Mouse (Mus musculus): ENCODE measurements around the gene Akap2. TPM values are rescaled to one million over a fixed set of nuclear protein-coding genes. Genes with fewer than 3 reads are reported as not detected.

Gene Akap2
- polyA plus RNA-seq, 1 experiment: 19.3 TPM

DNA sequence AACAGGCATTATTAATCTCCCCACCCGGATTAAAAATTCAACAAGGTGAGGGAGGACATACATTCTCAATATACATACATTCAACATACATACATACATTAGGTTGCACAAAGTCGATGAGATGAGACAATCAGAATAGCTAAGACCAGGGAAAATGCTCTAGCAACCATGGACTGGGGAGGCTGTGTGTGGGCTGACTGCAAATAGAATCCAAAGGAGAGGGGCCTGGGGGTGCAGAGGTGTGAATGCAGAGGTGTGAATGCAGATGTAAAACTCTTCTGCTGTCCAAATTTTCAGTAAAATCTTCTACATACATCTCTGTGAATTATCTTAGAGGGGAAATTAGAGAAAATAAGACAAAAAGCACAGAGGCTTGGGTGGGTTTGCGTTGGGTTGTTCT lies 29.9 kb upstream of the Akap2 start:
- H3K4me3 ChIP-seq: no peak overlapping the region

DNA sequence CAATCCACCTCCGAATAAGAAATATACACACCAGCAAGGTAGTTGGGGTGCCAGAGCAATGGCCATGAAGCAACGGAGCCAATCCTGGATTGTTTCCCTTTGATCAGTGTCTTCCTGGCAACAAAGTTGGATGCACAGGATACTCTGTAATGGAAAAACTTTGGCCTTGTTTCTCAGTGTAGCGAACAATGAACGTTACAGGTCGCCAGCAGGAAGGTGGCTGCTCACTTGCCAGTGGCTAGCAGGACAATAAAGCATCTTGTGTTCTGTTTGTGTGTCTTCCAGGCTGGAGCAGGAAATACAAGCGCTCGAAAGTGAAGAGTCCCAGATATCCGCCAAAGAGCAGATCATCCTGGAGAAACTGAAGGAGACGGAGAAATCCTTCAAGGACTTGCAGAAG lies 29.3 kb upstream of the Akap2 start:
- Histone ChIP-seq H3K4me2 (ENCODE audit: low read depth) (no peak overlapping the region), H3K79me2 (ENCODE audit: control insufficient read depth, insufficient read depth) (no peaks in the 10 kb centered on the region), H3K4me3 (no peak overlapping the region), H3K27me3 (ENCODE audit: control insufficient read depth, insufficient read depth, insufficient read length) (no peaks in the 10 kb centered on the region), H3ac (ENCODE audit: control insufficient read depth, insufficient read length) (no peak overlapping the region), H3K36me3 (ENCODE audit: control insufficient read depth, insufficient read depth) (peaks cover 25% of the 10 kb centered on the region)
- no peak for TF ChIP-seq MAX (IDR thresholded peaks at IDR 0.05; ENCODE audit: low read depth)
- no peak for TF ChIP-seq USF1 (IDR thresholded peaks at IDR 0.05; ENCODE audit: low read depth)
- no peak for TF ChIP-seq TCF3 (IDR thresholded peaks at IDR 0.05; ENCODE audit: insufficient read length, low read depth)
- TF ChIP-seq REST (IDR thresholded peaks at IDR 0.05; ENCODE audit: insufficient read depth, insufficient read length): no peak
- TF ChIP-seq CEBPB (IDR thresholded peaks at IDR 0.05; ENCODE audit: insufficient read depth, poor library complexity, severe bottlenecking): no peak
- no peak for TF ChIP-seq POLR2A (IDR thresholded peaks at IDR 0.05; ENCODE audit: insufficient read length, low read depth)
- no peak for TF ChIP-seq TCF12 (IDR thresholded peaks at IDR 0.05; ENCODE audit: insufficient read depth, poor library complexity, severe bottlenecking)

More for the DNA sequence above, 29.9 kb upstream of the Akap2 start:
- H3K36me3 ChIP-seq (ENCODE audit: control insufficient read depth, insufficient read depth): peaks cover 25% of the 10 kb centered on the region
- TF ChIP-seq USF1 (IDR thresholded peaks at IDR 0.05; ENCODE audit: low read depth): no peak
- no peak for TF ChIP-seq SRF (IDR thresholded peaks at IDR 0.05; ENCODE audit: control insufficient read depth, insufficient read length, low read depth)
- TF ChIP-seq REST (IDR thresholded peaks at IDR 0.05; ENCODE audit: insufficient read depth, insufficient read length): no peak
- TF ChIP-seq POLR2AphosphoS2 (IDR thresholded peaks at IDR 0.05; ENCODE audit: insufficient read length, low read depth): no peak
- no peak for TF ChIP-seq TCF3 (IDR thresholded peaks at IDR 0.05; ENCODE audit: insufficient read length, low read depth)
- no peaks in the 10 kb centered on the region for H3K79me2 ChIP-seq (ENCODE audit: control insufficient read depth, insufficient read depth)
- no peak overlapping the region for H3K4me2 ChIP-seq (ENCODE audit: low read depth)
- no peak overlapping the region for H3ac ChIP-seq (ENCODE audit: control insufficient read depth, insufficient read length)
- no peaks in the 10 kb centered on the region for H3K27me3 ChIP-seq (ENCODE audit: control insufficient read depth, insufficient read depth, insufficient read length)

DNA sequence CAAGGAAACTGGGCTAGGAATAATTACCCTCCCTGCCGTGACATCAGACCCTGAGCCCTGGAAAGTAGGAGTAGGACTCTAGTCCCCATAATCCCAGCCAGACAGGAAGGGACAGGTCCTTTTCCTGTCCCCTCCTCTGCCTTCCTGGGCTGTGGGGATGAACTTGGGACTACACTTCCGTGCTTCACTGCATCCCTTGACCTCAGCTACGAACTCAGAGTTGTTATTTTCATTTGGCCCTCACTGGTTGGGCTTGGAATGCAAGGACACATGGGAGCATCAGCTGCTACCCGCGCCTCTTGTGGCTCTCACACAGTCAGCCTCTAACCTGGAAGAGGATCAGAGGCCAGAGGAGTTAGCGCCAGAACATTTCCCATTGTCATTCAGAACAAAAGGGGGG lies 27.5 kb upstream of the Akap2 start:
- no peak overlapping the region for H3K4me2 ChIP-seq (ENCODE audit: low read depth)
- no peaks in the 10 kb centered on the region for H3K79me2 ChIP-seq (ENCODE audit: control insufficient read depth, insufficient read depth)
- H3K27me3 ChIP-seq (ENCODE audit: control insufficient read depth, insufficient read depth, insufficient read length): no peaks in the 10 kb centered on the region
- H3K36me3 ChIP-seq (ENCODE audit: control insufficient read depth, insufficient read depth): peaks cover 25% of the 10 kb centered on the region
- TF ChIP-seq POLR2AphosphoS2 (IDR thresholded peaks at IDR 0.05; ENCODE audit: insufficient read length, low read depth): no peak
- no peak for TF ChIP-seq TCF12 (IDR thresholded peaks at IDR 0.05; ENCODE audit: insufficient read depth, poor library complexity, severe bottlenecking)
- no peak for TF ChIP-seq MYOD1 (IDR thresholded peaks at IDR 0.05; ENCODE audit: control insufficient read depth in 1 of 3, insufficient read length in 2 of 3, low read depth in 2 of 3)
- no peak for TF ChIP-seq E2F4 (IDR thresholded peaks at IDR 0.05; ENCODE audit: insufficient read depth)
- TF ChIP-seq POLR2A (IDR thresholded peaks at IDR 0.05; ENCODE audit: insufficient read length, low read depth): no peak
- TF ChIP-seq CEBPB (IDR thresholded peaks at IDR 0.05; ENCODE audit: insufficient read depth, poor library complexity, severe bottlenecking): no peak
- no peak for TF ChIP-seq USF1 (IDR thresholded peaks at IDR 0.05; ENCODE audit: low read depth)
- no peak for TF ChIP-seq TCF3 (IDR thresholded peaks at IDR 0.05; ENCODE audit: insufficient read length, low read depth)
- TF ChIP-seq SRF (IDR thresholded peaks at IDR 0.05; ENCODE audit: control insufficient read depth, insufficient read length, low read depth): no peak
- no peak for TF ChIP-seq MAX (IDR thresholded peaks at IDR 0.05; ENCODE audit: low read depth)
- TF ChIP-seq REST (IDR thresholded peaks at IDR 0.05; ENCODE audit: insufficient read depth, insufficient read length): no peak
- no peak for TF ChIP-seq MYOG (IDR thresholded peaks at IDR 0.05; ENCODE audit: control insufficient read depth in 1 of 3, insufficient read depth in 1 of 3, insufficient read length in 2 of 3, low read depth in 2 of 3)
- H3K4me3 ChIP-seq: no peak overlapping the region
- H3ac ChIP-seq (ENCODE audit: control insufficient read depth, insufficient read length): no peak overlapping the region

DNA sequence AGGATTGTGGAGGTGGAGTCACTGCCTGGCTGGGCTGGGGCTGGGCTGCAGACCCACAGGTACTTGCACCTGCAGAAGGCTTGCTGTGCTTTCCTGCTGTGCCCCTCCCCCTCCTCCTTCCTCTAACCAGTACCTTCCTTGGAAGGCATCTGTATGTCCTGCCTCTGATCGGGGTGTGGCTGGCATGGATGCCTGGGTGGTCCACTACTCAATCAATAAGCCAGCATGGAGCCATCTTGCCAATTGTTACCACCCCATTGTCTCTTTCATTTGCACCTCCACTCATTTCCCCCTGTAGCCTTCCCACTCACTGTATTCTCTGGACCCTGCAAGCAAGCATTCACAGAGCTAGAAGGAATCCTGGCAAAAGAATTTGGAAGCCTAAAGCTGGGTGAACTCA lies 26.7 kb upstream of the Akap2 start:
- Histone ChIP-seq H3K27me3 (ENCODE audit: control insufficient read depth, insufficient read depth, insufficient read length) (no peaks in the 10 kb centered on the region), H3K4me3 (no peak overlapping the region), H3K79me2 (ENCODE audit: control insufficient read depth, insufficient read depth) (no peaks in the 10 kb centered on the region), H3ac (ENCODE audit: control insufficient read depth, insufficient read length) (no peak overlapping the region), H3K4me2 (ENCODE audit: low read depth) (no peak overlapping the region), H3K36me3 (ENCODE audit: control insufficient read depth, insufficient read depth) (peaks cover 25% of the 10 kb centered on the region)
- TF ChIP-seq E2F4 (IDR thresholded peaks at IDR 0.05; ENCODE audit: insufficient read depth) (no peak), USF1 (IDR thresholded peaks at IDR 0.05; ENCODE audit: low read depth) (no peak), MAX (IDR thresholded peaks at IDR 0.05; ENCODE audit: low read depth) (no peak), SRF (IDR thresholded peaks at IDR 0.05; ENCODE audit: control insufficient read depth, insufficient read length, low read depth) (no peak), TCF12 (IDR thresholded peaks at IDR 0.05; ENCODE audit: insufficient read depth, poor library complexity, severe bottlenecking) (no peak)

DNA sequence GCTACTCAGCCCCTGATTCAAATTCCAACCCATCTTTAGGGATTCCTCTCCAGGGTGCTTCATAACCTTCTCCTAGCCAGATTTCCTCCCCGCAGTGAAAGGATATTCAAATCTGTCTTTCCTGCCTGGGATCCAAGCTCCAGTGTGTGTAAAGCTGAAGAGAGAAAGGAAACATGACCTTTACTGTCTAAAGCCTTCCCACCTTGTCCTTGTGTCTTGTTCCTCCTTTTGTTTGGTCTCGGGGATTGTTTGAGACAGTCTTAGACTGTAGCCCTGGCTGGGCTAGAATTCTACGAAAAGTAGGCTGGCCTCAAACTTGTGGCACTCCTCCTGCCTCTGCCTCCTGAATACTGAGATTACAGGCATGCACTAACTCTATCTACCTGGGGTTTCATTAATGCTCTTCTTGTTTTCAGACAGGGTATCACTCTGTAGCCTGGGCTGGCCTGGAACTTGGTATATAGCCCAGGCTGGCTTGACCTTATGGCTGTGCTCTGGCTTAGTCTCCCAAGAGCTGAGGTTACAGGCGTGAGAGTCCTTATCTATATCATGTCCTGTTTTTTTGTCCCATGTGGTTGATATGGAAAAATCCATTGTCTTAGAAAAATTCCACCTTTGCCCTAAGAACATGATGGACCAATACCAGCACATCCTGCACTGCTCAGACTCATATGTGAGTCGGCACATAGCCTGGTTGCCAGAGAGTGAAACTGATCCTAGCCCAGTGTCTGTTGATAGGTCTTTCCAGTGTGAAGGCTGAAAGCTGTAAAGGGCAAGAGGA lies 22.9 kb upstream of the Akap2 start:
- peaks cover 25% of the 10 kb centered on the region for H3K36me3 ChIP-seq (ENCODE audit: control insufficient read depth, insufficient read depth)

More for the DNA sequence above, 22.9 kb upstream of the Akap2 start:
- H3K4me3 ChIP-seq: no peak overlapping the region
- H3K27me3 ChIP-seq (ENCODE audit: control insufficient read depth, insufficient read depth, insufficient read length): no peaks in the 10 kb centered on the region
- no peak overlapping the region for H3ac ChIP-seq (ENCODE audit: control insufficient read depth, insufficient read length)
- no peak overlapping the region for H3K4me2 ChIP-seq (ENCODE audit: low read depth)
- H3K79me2 ChIP-seq (ENCODE audit: control insufficient read depth, insufficient read depth): no peaks in the 10 kb centered on the region
- TF ChIP-seq MAX (IDR thresholded peaks at IDR 0.05; ENCODE audit: low read depth) (no peak), SRF (IDR thresholded peaks at IDR 0.05; ENCODE audit: control insufficient read depth, insufficient read length, low read depth) (no peak), MYOD1 (IDR thresholded peaks at IDR 0.05; ENCODE audit: control insufficient read depth in 1 of 3, insufficient read length in 2 of 3, low read depth in 2 of 3) (no peak), TCF3 (IDR thresholded peaks at IDR 0.05; ENCODE audit: insufficient read length, low read depth) (no peak), E2F4 (IDR thresholded peaks at IDR 0.05; ENCODE audit: insufficient read depth) (no peak), TCF12 (IDR thresholded peaks at IDR 0.05; ENCODE audit: insufficient read depth, poor library complexity, severe bottlenecking) (no peak), USF1 (IDR thresholded peaks at IDR 0.05; ENCODE audit: low read depth) (no peak), CEBPB (IDR thresholded peaks at IDR 0.05; ENCODE audit: insufficient read depth, poor library complexity, severe bottlenecking) (no peak), POLR2AphosphoS2 (IDR thresholded peaks at IDR 0.05; ENCODE audit: insufficient read length, low read depth) (no peak), POLR2A (IDR thresholded peaks at IDR 0.05; ENCODE audit: insufficient read length, low read depth) (no peak), MYOG (IDR thresholded peaks at IDR 0.05; ENCODE audit: control insufficient read depth in 1 of 3, insufficient read depth in 1 of 3, insufficient read length in 2 of 3, low read depth in 2 of 3) (no peak), REST (IDR thresholded peaks at IDR 0.05; ENCODE audit: insufficient read depth, insufficient read length) (no peak)
